Mouse (Mus musculus) cerebellum, adult 9-11 months (tissue): ENCODE data around the gene Kcng4.
A peak's percentile ranks its signal among the peaks of the same experiment; 100 is the strongest.

Experiments
- DNase-seq: peaks from one replicate; pipeline ENCODE4 v3.0.0; 2022

The Kcng4 gene

DNA sequence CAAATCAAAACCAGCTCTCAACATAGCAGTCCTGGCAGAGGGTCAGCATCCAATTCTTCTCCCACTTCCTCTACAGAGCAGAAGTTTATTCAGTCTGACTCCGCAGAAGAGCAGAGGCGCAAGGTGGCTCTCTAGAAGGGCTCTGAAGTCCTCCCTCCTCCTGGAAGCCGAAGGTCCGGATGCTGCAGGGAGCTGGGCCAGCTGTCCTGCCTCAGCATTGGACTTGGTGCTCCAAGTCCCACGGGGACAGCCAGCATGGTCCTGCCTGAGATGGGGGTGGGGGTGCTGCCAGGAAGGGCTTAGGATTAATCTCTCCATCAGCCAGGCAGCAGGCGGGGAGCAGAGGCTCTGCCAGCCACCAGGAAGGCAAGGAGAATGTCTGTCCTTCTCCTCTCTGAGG, at the start of gene Kcng4:
Gene Kcng4, minus strand, starts transcription at position 303 of the 400 bp plus-strand sequence.
- peak; percentile 22 for DNase-seq

DNA sequence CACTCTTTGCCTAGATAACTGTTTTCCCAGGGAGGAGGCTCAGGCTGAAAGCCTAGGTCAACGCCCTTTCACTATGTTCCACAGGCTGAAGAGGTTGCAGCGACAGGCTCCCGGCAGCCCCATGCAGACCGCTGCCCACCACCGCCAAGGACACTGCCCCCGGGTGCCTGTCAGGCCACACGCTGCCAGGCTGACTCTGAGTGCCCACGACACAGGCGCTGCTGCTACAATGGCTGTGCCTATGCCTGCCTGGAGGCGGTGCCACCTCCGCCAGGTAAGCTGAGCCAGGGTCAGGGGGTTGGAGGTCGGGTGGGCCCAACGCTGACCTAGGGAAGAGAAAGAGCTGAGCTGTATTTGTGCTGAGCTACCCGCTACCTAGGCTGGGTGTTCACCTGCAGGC, 43.7 kb upstream of the Kcng4 start:
- DNase-seq: no peak

DNA sequence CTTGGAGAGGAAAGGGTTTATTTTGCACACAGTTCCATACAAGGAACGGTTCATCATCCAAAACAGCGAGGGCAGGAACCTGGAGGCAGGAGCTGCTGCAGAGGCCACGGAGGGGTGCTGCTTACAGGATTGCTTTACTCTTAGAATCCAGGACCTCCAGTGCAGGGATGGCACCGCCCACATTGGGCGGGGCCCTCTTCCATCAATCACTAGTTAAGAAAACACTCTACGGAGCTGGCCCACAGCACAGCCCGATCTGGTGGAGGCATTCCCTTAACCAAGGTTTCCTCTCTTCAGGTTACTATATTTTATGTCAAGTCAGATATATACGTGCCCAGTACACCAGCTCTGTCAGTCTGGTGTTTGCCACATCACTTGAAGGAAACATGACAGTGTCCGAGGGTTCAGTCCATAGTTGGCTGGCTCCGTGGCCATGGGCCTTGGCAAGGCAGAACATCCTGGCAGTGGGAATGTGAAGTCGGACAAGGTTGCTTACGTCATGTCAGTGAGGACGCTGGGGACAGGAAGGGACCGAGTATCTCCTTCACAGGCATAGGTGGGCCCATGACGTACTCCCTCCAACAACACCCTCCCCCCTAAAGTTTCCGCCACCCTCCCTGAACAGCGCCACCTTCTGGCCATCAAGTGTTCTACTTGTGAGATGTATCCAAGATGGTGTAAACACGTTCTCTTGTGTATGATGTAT, 42.8 kb upstream of the Kcng4 start:
- DNase-seq: no peak

DNA sequence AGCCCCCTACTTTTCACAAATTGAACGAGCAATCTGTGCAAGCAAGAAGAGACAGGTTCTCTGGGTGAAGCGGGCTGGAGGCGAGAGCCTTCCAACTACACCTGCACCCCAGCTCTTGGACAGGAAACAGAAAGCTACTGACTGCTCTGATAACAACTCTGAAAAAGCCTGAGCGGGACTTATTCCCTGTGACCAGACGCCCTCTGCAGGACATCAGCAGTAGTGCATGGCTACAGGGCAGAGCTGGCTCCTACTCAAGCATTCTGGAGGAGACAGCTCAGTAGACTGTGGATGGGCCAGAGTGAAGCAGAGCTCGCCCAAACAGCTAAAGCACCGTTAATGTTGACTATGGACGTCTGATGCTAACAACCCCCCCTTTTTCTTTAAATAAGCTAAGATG, 40.9 kb upstream of the Kcng4 start:
- peak; percentile 83 for DNase-seq

DNA sequence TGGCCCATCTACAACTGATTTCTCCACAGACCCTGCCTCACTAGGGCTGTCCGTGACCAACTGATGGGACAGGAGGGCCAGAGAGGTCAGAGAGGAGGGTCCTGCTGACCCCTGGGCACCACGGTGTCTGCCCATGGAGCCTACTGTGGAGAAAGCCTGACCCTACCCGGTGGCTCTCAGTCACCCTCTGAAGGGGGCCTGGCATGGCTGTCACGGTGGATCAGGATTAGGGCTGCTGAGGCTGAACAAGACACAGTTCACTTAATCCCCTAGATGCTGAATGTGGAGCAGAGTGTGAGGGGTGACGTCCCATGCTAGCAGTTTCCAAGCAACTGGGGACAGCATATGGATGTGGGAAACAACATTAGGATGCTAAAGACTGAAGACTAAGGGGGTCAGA, 40.0 kb upstream of the Kcng4 start:
- no peak for DNase-seq

DNA sequence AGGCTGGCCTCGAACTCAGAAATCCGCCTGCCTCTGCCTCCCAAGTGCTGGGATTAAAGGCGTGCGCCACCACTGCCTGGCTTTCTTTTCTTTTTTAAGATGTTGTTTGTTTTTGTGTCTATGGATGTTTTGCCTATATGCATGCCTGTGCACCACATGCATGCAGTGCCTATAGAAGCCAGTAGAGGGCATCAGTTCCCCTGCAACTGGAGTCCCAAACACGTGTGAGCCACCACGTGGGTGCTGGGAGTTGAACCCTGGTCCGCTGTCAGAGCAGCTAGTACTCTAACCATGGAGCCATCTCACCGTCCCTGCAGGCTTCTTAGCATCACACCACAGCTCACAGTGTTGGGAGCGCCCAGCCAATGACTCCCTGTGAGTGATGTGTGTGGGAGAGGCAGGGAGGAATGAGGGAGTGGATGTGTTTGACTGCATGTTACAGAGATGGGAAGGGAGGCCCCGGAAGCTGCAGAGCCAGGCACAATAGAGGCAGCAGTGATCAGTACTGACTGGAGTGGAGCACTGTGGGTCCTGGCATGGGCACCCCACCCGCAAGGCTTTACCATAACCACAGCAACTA, 38.6 kb upstream of the Kcng4 start:
- no peak for DNase-seq

DNA sequence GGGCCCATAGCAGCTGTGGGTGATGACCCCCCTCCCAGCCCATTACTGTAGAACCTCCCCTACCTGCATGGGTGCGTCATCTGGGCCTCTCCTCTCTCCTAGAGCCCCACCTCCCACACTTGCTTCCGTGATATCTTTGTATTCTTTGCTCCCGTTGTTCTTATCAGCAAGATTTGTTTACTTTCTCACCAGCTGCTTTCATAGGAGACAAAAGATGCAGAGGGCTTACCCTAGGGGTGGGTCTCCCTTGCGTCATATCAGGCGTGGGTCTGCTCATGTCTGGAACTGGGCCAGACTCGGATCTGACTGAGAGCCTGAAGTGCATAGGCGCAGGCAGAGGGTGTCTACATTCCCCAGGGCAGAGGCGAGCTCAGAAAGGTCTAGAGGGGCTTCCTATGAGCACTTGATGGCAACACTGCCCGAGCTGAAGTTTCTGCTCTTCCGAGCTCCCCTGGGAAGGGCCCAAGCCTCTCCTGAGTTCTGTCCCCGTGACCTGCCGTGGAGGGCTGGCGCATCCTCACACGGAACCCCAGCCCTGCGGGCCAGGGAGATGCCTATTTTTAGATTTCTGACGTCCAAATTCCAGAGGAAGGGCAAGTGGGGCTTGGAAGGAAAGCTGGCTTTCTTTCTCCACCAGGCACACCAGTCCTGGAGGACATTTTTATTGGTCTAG, 35.1 kb upstream of the Kcng4 start:
- no peak for DNase-seq

DNA sequence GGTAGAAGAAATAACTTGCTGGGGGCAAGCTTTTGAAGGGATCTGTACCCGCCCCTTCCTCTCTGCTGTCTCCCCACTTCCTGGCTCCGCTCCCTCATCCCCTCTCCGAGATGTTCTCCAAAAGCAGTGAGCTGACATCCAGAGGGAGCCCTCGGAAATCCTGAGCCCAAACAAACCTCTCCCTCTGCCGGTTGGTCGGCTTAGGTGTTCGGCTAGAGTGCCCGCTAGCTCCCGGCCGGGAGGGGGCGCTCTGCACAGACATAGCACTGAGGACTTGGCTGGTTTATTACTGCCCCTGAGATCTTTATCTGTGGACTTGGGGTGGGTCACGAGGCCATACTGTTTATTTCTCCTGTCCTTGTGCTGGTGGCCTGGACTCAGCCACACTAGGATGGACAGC, 33.8 kb upstream of the Kcng4 start:
- no peak for DNase-seq

DNA sequence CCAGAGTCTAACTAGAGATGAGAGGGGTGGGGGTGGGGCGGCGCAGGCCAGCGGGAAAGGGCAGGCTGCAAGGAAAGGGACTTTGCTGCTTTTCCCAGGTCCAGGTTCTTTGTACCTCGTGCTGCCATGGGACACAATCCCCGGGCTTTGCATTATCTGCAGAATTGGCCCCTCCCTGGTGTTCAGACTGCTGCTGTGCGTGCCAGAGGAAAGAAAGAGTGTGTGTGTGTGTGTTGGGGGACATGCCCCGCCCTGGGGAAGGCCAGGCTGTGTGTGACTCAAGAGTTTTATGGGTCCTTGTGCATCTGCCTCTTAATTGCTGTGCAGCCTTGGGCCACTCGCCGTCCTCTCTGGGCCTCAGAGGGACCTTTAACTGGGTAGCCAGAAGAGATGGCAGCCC, 33.0 kb upstream of the Kcng4 start:
- no peak for DNase-seq

DNA sequence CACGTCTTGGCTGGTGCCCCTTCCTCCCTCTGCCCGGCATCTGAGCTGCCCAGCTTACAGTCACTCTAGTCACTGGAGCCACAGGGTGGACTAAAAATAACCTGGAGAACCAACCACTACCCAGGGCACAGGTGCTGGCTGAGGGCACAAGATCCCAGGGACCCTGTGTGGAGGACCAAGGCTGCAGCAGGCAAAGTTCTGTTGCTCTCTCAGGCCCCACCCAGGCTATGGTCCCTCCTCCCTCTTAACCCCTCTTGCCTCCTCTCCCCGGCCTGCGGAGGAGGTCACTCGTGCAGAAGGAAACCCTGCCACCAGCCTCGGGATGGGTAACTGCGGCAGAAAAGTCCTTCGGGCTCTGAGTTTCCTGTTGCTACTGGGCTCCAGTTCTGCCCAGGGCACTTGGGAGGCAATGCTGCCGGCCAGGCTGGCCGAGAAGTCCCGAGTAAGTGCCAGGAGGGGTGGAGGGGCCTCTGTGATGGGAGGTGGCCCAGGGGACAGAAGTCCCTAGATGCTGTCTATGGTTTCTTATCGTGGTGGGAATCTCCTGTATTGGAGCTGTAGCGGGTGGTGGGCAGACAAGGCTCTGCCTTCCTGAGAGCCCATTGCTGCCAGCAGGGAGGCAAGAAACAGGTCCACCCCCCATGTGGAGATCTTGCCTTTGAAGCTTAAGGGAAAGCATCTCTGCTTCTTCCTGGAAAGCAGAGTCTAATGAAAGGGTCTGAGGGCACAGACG, 30.9 kb upstream of the Kcng4 start, which contains the start of gene Wfdc1:
Gene Wfdc1, plus strand, starts transcription at position 147 of the 733 bp plus-strand sequence.
- no peak for DNase-seq

DNA sequence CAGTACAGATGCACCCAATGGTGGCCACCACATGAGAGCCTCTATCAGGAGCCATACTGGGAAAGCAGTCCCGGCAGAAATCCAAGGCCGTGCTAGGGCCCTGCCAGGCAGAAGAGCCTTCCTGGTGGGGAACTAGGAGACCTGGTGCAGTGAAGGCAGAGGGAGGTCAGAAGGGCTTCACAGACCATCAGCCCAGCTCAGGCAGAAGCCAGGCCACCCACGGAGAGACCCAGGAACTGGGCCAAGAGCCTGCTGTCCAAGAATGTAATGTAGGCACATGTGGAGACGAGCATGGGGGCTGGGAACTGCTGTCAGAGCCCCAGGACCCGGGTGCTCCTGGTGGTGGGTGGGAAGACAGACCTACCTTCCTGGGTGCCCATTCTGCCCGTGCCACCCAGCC, 29.8 kb upstream of the Kcng4 start:
- DNase-seq: no peak

DNA sequence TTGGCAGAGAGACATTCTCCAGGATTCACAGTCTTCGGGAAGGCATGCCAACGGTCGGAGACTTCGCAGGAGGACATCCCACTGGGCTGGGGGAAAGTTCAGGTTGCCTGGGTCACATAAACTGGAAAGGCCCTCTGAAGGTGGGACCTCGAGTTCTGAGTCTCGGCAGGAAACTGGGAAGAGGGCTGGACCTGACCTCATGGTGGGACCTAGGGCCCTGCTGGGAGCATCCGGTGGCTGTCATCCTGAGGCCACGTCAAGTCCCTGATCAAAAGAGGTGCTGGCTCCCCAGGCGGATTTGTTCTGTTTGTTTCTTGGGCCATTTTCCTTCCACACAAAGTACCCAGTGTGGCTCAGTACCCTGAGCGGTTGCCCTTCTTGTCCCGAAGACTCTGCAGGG, 28.0 kb upstream of the Kcng4 start:
- no peak for DNase-seq

DNA sequence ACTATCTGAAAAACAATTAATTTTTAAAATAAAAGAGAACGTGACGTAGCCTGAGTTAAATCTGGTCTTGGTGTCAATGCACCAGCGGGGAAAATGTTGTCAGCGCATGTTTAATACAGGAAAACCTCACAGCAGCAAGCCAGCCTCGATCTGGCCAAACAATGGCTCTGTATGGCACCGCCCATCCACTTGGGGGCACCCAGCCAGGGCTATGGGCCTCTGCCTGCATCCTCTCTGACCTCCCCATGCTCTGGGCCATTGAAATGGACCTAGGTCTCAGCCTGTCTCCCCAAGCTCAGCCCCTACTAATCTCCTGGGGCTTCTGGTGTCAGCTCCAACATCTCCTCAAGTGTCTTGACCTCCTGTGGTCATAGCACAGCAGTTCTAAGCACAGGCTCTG, 26.4 kb upstream of the Kcng4 start:
- no peak for DNase-seq

DNA sequence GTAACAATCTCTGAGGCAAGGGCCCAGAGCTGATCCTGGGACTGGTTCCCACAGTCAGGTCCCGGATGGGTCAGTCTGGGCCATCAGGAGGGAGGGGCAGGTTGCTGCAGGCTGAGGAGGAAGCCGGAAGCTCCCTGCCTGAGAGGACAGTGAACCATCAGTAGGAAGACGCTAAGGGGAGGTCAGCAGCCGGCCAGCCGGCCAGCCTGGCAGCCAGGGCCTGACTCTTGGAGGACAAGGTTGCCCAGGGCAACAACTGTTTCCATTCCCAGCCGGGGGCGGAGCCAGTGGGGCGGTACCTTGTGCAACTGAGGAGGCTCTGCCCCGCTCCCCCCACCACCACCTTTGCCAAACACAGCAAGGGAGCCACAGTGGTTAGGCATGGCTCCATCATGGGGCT, 25.6 kb upstream of the Kcng4 start:
- peak; percentile 41 for DNase-seq

DNA sequence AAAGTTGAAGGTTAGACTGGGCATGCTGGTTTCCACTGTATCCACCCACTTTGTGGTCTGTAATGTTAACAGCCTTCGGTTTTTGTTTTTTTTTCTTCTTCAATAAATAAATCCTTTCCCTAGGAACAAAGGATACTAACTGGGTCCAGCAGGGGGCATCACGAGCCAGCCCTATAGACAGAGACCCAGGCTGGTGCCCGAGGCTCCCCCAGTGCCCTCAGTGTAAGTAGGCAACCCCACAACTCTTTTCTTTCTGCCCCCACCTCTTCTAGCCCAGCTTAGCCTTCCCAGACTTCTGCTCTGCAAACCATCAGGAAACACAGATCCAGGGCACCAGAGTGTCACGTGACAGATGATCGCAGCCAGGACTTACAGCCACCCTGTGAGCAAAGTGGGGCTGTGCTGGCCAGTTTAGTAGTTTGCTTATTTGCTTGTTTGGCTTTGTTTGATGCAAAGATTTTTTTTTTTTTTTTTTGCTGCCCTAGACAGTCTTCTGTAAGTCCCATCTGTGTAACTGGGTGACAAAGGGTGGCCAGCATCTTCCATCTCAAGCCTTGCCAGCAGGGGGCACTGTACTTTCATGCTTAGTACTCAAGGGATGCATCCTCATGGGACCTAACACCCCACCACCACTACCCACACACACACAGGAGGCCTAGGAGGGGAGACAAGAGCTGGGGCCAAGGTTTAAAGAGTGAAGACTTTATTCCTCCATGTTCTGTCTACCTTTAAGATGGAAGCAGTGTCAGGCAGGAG, 21.4 kb upstream of the Kcng4 start:
- DNase-seq: no peak

DNA sequence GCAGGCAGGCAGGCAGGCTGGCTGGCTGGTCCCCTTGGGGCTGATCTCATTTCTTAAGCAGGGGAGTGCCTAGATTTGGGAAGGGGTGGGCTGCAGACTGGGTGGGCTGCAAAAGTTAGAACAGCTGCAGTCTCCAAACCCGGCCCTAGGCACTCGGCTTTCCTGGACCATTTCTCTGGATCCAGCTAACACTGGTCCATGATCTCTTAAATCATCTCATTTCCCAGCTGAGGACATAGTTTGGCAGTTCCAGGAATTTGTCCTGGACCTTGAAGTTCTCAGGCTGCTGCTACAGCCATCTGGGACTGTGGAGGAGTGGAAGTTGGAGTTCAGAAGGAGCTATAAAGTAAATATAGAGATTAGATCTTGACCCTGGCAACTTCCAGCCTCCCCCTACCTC, 15.8 kb upstream of the Kcng4 start:
- DNase-seq: no peak

DNA sequence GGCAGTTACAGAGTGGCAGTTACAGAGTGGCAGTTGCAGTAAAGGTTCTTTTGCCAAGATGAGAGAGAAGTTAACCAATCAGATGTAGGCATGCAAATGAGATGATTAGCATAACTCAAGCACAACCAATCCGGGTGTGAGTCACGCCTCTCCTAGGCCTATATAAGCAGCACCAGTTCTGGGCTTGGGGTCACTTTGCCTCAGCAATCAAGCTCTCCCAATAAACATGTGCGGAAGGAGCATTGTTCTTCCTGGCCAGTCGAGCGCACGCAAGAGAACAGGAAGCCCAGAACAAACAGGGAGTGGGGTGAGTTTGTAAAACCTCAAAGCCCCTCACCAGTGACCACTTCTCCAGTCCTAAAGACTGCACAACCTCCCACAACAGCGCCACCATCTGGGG, 11.4 kb upstream of the Kcng4 start:
- DNase-seq: no peak

DNA sequence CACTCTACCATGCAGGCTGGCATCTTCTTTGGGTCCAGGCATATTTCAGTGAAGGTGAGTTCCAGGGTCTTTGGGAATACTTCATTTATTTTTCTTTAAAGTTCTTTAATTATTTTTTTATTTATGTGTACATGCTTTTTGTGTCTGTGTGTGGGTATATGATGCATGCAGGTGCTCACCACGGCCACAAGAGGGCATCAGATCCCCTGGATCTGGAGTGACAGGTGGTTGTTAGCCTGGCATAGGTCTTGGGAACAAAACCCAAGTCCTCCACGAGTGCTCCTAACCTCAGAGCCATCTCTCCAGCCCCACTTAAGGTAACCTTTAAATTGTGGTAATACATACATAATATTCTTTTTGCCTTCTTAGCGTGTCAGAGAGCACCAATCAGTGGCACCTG, 10.7 kb upstream of the Kcng4 start:
- no peak for DNase-seq

DNA sequence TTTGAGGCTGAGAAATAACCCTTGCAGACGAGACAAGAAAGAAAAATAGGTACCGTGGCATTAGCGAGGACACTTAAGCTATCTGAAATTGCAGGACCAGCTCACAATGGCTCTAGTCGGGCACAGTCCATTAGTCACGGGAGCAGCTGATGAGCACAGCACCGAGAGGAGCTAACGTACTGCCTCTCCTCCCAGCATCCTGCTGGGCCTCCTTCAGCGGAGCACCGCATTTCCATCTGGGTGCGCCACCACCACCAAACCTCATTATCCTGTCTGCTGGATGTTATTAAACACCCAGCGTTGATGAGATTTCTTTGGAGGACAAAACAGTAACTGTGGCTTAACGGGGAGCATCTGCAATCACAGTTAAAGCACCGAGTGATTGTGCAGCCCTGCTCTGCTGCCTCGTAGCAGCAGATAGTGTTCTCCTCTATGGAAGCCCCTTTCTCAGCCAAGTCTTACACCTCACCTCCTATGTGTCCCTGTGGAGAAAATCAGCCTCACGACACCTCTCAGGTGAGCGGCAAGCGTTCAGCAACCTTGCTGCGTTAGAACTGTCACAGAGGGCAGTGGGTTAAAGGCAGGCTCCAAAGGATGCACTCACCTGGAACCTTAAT, 9.6 kb upstream of the Kcng4 start:
- no peak for DNase-seq

DNA sequence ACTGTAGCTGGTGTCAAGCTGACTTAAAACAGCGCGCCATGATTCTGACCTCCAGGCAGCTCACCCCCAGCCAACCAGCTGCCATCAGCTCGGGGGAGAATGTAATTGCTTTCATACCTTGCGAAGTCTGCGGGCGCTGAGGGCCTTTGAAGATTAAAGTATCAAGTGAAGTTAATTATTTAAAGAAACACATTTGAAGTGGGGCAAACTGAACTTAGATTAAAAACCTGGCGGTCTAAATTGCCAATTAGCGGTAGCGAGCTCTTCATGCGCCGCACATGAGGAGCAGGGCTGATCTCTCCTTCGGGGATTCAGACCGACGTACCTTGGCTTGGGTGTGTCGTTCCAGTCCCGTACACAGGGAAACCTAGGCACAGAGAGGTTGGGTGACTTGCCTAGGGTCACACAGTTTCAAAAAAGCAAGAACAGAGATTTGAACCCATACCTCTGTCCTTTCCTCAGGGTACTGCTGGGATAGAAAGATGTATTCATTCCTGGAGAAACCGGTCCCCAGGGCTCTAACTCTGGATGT, 9.0 kb upstream of the Kcng4 start:
- no peak for DNase-seq

DNA sequence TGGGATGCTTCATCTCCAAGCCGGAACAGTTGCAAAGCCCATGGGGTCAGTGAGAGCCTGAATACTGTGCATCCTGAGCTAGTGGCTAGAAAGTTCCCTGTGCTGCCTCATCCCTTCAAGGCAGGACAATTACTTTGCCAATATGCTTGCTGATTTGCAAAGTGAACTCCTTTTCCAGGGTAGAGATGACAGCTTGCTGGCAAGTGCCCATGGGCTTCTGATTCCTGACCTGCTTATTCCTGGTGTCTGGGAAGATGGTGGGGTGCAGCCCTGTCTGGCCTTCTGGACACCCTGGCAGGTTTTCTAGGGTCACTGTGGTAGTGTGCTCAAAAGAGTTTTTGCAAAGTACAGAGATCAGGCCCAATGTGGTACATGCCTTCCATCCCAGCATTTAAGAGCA, 7.5 kb upstream of the Kcng4 start:
- DNase-seq: peak; percentile 43

DNA sequence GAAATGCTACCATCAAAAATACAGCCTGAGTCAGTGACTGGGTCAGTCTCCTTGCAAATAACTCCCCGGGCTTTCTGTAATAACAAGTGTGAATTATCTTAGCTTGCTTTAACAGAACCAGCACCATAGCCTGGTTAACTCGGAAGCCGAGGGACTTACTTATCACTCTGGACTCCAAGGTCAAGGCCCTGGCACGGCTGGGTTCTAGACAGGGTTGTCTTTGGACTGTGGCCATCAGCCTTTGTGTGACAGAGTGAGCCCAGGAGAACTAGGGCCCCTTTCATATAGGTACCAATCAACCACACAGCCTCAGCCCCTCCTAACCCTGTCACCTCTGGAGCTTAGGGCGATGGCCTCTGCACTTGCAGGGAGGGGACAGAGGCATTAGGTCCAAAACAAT, 5.6 kb upstream of the Kcng4 start:
- DNase-seq: no peak
